Mouse (Mus musculus): ENCODE data around the gene Tpcn1. TPM values are rescaled to one million over a fixed set of nuclear protein-coding genes. Genes with fewer than 3 reads are reported as not detected.

Gene Tpcn1
- polyA plus RNA-seq (2012; rRNA removed), result 37.9 and 39.9 TPM in 2 replicates

- peak; percentile 98 to 99 for DNase-seq (ENCODE audit: extremely low spot score in 1 of 2, low spot score in 1 of 2)
Measured at GRCm38 (mm10) chr5:120588569-120589094, at the start of gene Tpcn1, which contains the start of gene Iqcd. Gene Tpcn1 (minus strand): TSS chr5:120588673. Gene Iqcd (plus strand): TSS chr5:120589016.

GRCm38 (mm10) chr5:120635633-120636032 is 47.2 kb upstream of the Tpcn1 start:
- no peak for DNase-seq (ENCODE audit: extremely low spot score in 1 of 2, low spot score in 1 of 2)

DNA sequence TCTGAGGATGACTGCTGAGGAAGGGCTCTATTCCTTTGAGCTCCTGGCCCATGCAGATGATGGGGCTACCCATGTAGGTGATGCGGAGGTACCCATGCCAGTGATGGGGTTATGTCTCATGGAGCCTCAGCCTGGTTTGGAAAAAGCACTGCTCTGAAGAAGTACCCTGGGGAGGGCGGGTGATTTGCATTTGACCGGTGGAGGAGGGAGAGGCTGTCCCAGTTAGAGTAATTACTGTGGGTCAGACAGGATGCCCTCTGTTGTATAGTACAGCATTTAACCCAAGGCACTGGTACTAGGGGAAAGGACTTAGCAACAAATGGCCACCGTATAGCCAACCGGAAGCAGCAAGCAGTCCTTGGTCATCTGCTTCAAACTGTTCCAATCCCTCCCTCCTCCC is 46.4 kb upstream of the Tpcn1 start:
- DNase-seq (ENCODE audit: extremely low spot score in 1 of 2, low spot score in 1 of 2), result no peak

DNA sequence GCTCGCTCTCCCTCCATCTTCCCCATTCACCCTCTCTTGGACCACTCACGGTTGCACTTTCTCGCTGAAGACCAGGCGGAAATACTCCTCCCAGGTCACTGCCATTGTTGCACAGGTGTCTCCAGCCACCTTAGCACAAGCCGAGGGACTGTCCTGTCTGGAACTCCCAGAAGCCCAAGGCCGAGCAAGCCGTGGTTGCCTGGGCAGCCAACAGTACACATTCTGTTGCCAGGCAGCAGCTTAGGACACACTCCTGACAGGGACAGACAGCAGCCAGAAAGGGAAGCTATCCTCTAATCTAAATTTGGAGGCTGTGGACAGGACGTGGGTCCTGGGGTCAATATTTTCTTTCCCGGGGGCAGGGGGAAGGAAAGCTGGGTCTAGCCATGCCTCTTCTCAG is 45.7 kb upstream of the Tpcn1 start, which contains the start of gene Cfap73:
Gene Cfap73, minus strand, starts transcription at position 105 of the 400 bp plus-strand sequence.
- DNase-seq (ENCODE audit: extremely low spot score in 1 of 2, low spot score in 1 of 2), result no peak

DNA sequence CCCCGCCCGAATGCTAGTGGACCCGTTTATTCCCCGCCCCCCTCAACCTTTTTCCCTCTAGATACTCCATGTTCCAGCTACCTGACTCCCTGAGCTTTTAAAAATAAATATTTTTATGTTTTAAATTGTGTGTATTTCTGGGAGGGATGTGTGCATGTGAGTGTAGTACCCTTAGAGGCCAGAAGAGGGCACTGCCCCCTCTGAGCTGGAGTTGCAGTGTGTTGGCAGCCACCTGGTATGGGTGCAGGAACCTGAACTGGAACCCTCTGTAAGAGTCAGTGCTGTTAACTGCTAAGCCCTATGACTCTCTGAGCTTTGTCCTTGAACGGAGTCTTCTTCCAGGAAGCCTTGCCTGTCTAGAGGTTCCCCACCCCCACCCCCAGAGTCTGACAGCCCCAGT is 43.4 kb upstream of the Tpcn1 start:
- no peak for DNase-seq (ENCODE audit: extremely low spot score in 1 of 2, low spot score in 1 of 2)

DNA sequence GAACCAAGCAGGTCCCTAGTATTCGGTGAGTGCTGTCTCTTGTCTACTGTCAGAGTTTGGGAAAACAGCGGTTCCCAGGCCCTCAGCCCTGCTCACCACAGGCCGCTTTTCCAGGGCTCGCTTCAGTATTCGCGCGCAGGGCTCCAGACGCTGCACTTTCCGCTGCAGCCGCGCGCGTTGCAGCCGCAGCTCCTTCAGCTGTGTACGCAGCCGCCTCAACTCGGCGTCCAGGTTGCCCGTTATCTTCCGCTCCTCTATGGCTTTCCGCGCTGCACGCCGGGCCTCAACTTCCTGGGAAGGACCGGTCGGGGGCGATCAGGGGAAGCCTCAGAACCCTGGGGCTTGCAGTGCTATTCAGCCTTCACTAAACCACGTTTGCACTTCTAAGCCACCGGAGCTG is 42.7 kb upstream of the Tpcn1 start:
- no peak for DNase-seq (ENCODE audit: extremely low spot score in 1 of 2, low spot score in 1 of 2)

GRCm38 (mm10) chr5:120628624-120629023 is 40.2 kb upstream of the Tpcn1 start:
- no peak for DNase-seq (ENCODE audit: extremely low spot score in 1 of 2, low spot score in 1 of 2)

- no peak for DNase-seq (ENCODE audit: extremely low spot score in 1 of 2, low spot score in 1 of 2)
Measured at GRCm38 (mm10) chr5:120627515-120628300, 39.2 kb upstream of the Tpcn1 start.

DNA sequence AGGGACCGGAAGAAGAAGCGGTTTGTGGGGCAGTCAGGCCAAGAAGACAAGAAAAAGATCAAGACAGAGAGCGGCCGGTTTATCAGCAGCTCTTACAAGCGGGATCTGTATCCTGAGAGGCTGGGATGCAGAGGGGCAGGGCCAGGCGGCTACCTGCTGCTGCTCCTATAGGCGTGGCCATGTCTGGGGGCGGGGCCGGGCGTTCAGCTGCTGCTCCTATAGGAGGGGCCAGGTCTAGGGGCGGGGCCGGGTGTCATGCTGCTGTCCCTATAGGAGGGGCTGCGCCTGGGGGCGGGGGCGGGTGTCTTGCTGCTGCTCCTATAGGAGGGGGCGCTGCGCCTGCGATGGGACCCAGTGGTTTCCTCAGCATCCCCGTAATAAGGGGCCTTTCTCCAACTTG is 37.9 kb upstream of the Tpcn1 start:
- DNase-seq (ENCODE audit: extremely low spot score in 1 of 2, low spot score in 1 of 2), result no peak

GRCm38 (mm10) chr5:120624427-120624826 is 36.0 kb upstream of the Tpcn1 start:
- no peak for DNase-seq (ENCODE audit: extremely low spot score in 1 of 2, low spot score in 1 of 2)

GRCm38 (mm10) chr5:120622198-120622851 is 33.9 kb upstream of the Tpcn1 start:
- no peak for DNase-seq (ENCODE audit: extremely low spot score in 1 of 2, low spot score in 1 of 2)

DNA sequence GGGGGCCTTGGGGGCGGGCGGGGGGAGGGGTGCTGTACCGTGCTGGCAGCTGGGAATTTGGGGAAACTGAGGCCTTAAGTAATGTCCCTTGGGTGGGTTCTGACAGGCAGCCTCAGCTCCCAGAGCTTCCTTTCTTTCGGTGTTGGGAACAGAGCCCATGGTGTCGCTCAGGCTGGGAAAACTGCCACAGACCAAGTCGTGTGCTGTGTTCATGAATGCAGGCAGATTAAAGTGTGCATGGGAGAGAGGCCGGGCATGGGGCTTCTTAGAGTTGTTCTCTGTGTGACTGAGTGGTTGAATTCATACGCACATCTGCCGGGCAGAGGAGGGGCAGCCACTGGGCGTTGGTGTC is 33.3 kb upstream of the Tpcn1 start:
- no peak for DNase-seq (ENCODE audit: extremely low spot score in 1 of 2, low spot score in 1 of 2)

- peak in 1 of 2 experiments; percentile 48 for DNase-seq (ENCODE audit: extremely low spot score in 1 of 2, low spot score in 1 of 2)
Measured at GRCm38 (mm10) chr5:120621078-120621765, 32.7 kb upstream of the Tpcn1 start.

GRCm38 (mm10) chr5:120620375-120621077 is 32.1 kb upstream of the Tpcn1 start:
- DNase-seq (ENCODE audit: extremely low spot score in 1 of 2, low spot score in 1 of 2), result peak in 1 of 2 experiments; percentile 94

DNA sequence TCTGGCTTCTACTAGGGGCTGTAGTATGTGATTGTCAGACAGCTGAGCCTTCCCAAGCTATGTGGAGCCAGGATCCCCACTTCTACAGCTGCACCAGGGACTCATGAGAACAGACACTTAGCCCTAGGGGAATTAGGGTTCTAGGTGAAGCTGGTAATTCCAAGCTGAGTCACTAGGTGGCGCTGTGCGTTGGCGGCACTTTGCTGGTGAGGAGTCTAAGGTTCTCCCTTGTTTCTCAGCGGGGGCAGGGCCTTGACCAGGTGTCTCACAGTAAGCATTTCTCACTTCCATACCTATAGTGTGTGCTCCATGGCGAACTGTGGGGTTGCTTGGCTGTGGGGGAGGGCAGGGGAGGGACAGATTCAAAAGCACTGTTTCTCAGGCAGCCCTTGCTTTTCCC is 30.7 kb upstream of the Tpcn1 start:
- DNase-seq (ENCODE audit: extremely low spot score in 1 of 2, low spot score in 1 of 2), result peak in 1 of 2 experiments; percentile 84

- DNase-seq (ENCODE audit: extremely low spot score in 1 of 2, low spot score in 1 of 2), result no peak
Measured at GRCm38 (mm10) chr5:120618778-120619177, 30.3 kb upstream of the Tpcn1 start.

DNA sequence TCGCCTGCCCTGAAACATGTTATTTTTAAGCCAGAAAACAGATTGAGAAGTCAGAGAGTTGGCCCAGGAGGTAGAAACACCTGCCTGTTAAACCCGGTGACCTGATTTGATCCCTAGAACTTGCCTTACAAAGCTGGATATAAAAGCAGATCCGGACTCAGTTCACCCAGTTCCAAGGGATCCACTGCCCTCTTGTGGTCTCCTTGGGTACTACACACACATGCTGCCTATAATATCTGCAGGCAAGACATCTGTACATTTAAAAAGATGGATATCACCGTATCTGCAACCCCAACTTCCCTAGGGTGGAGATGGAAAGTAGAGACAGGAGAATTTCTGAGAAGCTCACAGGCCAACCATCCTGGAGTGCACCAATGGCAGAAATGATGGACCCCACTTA is 27.4 kb upstream of the Tpcn1 start:
- DNase-seq (ENCODE audit: extremely low spot score in 1 of 2, low spot score in 1 of 2), result no peak

DNA sequence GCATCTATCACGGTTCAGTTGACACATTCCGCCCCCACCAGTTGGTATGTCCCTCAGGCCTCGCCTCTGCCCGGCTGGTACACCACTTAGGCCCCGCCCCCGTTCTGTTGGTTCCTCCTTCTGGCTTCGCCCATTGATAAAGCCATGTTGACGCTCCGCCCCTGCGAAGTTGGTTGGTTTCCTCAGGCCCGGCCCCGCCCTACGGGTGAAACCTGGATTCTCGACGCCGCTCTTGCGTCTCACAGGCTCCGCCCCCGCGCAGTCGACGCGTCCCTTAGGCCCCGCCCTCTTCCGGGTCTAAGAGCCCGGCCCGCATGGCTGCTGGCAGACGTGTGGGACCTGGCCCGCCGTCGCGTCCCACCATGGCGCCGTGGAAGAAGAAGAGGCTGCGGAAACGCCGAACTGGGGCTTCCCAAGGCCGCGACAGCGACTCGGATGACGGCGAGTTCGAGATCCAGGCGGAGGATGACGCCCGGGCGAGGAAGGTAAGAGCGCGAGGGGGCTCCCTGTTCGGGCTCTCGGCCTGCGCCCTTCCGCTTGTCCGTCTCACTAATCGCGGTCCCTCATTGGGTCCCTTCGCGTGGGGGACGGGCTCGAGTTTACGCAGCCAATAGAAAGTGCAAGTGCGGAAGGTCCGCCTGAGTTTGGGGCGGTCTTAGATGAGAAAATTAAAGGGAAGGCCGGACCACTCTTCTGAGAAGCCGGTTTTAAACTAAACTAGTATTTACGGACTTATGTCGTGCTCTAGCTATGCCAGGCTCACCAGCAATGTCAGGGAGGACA is 24.5 kb upstream of the Tpcn1 start:
- DNase-seq (ENCODE audit: extremely low spot score in 1 of 2, low spot score in 1 of 2), result peak; percentile 100

GRCm38 (mm10) chr5:120612442-120612821 is 24.0 kb upstream of the Tpcn1 start, which contains the start of the genes Rita1 and Ddx54:
Gene Rita1 (minus strand): TSS chr5:120612589.
Gene Ddx54 (plus strand): TSS chr5:120612739.
- DNase-seq (ENCODE audit: extremely low spot score in 1 of 2, low spot score in 1 of 2), result peak; percentile 95 to 99

GRCm38 (mm10) chr5:120611416-120611815 is 22.9 kb upstream of the Tpcn1 start:
- DNase-seq (ENCODE audit: extremely low spot score in 1 of 2, low spot score in 1 of 2), result no peak

Measured in frontal cortex, adult 2 months (tissue).